In genomic region chr12:54098136-54098535, GRCm38 (mm10) we compare ENCODE assay signal across 5 mouse cellular contexts.
"Had no signal": no experiment of that assay in that cellular context is flagged by ENCODE, and none has a peak within 500 bp of the region (broad histone marks: within the 10 kb centered on the region; RNA-seq: fewer than 3 reads in every experiment).

No protein-coding gene starts in this region.

- H3K36me3 ChIP-seq: neural tube, embryonic 12.5 days; neural tube, embryonic 13.5 days; neural tube, embryonic 15.5 days; stomach, embryonic 15.5 days had no signal

- H3K4me1 ChIP-seq: stomach, embryonic 15.5 days had no signal

- H3K27ac ChIP-seq: neural tube, embryonic 12.5 days; neural tube, embryonic 13.5 days; neural tube, embryonic 15.5 days; stomach, embryonic 15.5 days; stomach, postnatal 0 days had no signal

- H3K9ac ChIP-seq: neural tube, embryonic 12.5 days; neural tube, embryonic 13.5 days; neural tube, embryonic 15.5 days; stomach, embryonic 15.5 days had no signal

- H3K4me2 ChIP-seq: neural tube, embryonic 12.5 days; neural tube, embryonic 13.5 days; neural tube, embryonic 15.5 days; stomach, embryonic 15.5 days had no signal

- H3K4me3 ChIP-seq: neural tube, embryonic 12.5 days; neural tube, embryonic 13.5 days; neural tube, embryonic 15.5 days; stomach, embryonic 15.5 days had no signal

- H3K9me3 ChIP-seq: neural tube, embryonic 12.5 days; neural tube, embryonic 13.5 days; neural tube, embryonic 15.5 days; stomach, embryonic 15.5 days had no signal

- H3K27me3 ChIP-seq: neural tube, embryonic 12.5 days; neural tube, embryonic 13.5 days; neural tube, embryonic 15.5 days; stomach, embryonic 15.5 days had no signal
